Mouse (Mus musculus) frontal cortex, postnatal 25 days (tissue): ENCODE measurements around the gene Sprn.

Experiments
- DNase-seq, 2 experiments: peaks; one replicate each; pipeline ENCODE4 v3.0.0; 2022; ENCODE audit warnings: low spot score in 2 of 2

Gene Sprn

DNA sequence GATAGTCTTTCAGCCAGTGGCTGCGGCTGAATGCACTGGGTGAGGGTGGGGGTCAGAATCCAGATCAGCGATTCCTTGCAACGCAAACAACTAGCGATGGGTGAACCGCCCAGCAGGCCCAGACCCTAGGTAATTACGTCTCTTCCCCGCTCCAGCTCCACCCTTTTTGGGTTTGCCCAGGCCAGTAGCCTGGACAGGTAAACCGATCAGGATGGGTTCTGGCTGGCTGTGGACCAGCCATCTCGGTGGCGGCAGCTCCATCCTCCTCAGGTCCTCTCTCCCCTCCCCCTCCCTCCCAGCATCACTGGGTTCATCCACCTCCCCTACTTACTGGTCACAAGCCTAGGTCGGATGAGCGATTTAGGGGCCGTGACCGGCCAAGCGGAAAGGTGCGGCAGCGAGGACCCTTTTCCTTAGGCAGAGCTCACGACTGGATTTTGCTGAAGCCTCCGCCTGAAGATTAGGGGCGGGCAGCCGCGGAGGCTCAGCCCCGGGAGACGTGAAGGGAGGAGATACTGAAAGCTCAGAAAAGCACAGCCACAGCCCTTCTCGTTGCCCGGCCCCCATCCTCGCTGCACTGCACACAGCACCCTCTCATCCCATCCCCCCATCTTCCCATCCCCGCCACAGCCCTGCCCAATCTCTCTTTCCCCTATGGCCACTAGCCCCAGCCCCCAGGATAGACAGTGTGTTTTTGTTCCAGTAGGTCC is at the start of gene Sprn:
TSS of gene Sprn (minus strand) at position 660 of the 710 bp plus-strand sequence.
- peak; percentile 38 to 65 for DNase-seq

- no peak for DNase-seq
Measured at GRCm38 (mm10) chr7:140201090-140201489, 46.4 kb upstream of the Sprn start.

- DNase-seq: no peak
Measured at GRCm38 (mm10) chr7:140196002-140196401, 41.3 kb upstream of the Sprn start.

- no peak for DNase-seq
Measured at GRCm38 (mm10) chr7:140194031-140194430, 39.4 kb upstream of the Sprn start.

DNA sequence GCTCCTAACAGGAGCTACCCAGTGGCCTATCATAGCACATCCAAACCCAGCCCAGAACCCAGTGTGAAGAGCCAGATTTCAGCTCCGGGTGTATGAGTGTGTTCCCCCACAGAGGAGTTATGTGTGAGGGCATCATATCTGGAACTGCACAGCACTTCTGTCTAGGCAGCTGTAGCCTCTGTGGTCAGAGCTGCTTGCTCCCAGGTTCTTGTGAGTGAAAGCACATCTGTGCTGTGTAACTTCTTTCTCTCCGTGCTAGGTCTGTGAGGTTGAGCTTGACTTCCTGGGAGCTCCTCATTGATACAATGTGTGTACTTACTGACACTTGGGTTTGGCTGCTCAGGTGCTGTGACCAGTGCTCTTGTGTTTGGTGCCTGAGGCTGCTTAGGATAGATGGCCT is 38.2 kb upstream of the Sprn start:
- DNase-seq: no peak

GRCm38 (mm10) chr7:140192445-140192844 is 37.8 kb upstream of the Sprn start:
- no peak for DNase-seq

GRCm38 (mm10) chr7:140190435-140190834 is 35.8 kb upstream of the Sprn start:
- DNase-seq: no peak

DNA sequence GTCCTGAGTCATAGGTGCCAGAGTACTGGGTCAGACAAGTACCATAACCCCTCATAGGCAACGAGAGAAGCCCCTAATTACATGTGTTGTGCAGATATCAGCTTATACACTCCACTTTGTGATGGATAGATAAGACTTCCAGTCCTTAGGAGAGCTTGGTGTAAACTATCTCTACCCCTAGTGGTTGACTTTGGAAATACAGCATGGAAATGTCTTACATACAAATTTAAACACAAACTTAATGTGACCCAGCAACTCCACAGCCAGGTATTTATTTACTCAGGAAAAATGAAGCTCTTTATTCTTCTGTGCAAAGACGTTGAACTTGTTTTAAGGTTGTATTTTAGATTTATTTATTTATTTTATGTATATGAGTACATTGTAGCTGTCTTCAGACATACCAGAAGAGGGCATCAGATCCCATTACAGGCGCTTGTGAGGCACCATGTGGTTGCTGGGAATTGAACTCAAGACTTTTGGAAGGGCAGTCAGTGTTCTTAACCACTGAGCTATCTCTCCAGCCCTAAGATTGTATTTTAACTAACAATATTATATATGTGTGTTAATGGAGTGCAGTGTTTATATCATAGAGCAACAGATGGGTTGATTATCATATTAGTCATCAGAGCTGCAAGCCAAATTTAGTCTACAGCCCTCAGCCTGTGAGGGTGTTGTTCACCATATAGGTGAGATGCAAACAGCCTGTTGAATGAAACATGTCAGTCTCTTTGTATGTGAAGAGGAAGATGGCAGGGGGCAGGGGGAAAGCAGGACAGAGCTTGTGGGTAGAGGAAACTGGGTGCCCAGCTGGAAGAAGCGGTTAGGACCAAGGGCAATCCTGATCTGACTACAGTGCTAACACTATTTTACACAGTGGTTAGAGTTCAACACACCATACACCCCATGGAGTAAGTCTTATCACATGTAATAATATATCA is 34.0 kb upstream of the Sprn start:
- no peak for DNase-seq

DNA sequence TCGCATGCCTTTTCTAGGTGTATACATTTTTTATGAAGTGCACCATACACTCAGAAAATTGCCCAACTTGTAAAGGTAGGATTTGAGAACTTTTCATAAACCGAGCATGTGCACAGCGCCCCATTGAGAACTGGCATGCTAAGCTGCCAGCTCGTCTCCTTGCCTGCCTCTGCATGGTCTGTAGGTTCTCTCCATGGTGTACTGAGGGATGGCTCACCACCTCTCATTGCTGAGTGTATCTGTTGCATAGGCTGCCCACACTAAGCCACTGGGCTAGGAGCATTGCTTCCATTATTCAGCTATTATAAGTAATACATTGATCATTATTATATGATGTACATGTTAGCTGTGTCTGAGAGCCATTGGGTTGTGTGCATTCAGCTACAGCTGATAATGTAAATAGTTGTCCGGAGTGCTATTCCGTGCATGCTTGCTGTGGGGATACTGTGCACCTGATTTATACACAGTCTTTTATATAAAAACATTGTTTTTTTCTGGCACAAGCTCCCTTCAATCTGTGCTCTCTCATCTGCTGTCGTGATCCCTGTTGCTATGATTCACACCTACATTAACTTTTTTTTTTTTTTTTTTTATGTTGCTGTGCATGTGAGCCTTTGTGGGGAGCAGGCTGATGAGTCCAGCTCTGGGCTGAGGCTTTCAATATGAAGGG is 33.2 kb upstream of the Sprn start:
- no peak for DNase-seq

DNA sequence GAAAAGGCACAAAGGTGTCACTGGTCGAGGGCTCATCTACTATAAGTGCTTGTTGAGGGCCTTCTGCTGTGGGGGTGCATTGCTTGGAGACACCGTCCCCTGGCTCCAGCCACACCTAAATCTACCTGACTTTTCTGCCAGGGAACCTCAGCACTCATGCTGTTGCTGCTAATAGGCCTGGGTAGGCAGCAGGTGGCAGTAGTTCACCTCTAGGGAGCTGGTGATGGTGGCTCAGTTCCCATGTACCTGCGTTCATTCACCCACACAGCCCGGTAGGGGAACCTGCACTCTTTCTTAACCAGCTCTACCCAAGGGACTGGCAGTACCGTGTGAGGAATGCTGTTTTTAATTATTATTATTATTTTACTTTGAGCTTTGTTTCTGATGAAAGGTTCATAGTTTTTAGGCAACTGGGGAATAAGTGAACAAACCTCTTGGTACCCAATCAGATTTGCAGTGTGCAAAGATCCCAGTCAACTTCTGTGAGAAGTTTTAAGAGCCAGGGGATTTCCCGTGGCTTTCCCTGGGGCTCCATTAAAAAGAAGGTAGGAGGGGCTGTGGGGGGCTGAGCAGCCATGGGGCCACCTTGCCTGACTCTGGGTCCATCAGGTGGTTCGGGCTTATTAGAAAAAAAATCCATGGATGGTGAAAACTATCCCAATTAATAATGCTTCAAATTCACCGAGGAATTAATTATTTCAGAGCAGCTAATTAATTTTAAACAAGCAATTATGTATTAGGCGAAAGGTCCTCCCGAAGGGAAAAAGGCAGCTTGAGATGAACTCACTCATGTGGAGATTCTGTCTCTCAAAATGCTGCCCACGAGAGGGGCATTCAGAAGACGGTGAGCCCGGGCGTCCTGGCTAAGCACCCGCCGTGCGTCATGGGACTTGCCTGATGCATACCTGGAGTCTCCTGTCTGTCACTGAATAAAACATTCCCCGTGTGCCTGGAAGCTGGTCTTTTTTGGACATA is 32.3 kb upstream of the Sprn start:
- peak in 1 of 2 experiments; percentile 22 for DNase-seq

DNA sequence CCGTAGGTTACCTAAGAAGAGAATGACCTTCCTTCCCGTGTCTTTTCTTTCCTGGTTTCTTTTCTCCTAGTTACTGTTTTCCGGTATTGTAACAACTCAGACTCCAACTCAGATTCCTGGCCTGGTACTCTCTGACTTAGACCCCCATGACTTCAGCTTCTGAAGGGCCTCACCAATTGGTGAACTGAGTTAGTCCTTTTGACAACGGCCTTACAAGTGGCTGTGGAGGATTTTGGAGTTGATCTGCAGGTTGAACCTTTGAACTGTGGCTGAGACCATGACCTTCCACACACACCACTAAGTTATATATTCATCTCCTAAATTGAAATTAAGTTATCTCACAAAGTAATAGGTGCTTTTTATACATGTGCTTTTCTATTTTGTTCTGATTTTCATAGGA is 29.5 kb upstream of the Sprn start:
- DNase-seq: no peak

GRCm38 (mm10) chr7:140180692-140181091 is 26.0 kb upstream of the Sprn start:
- no peak for DNase-seq

DNA sequence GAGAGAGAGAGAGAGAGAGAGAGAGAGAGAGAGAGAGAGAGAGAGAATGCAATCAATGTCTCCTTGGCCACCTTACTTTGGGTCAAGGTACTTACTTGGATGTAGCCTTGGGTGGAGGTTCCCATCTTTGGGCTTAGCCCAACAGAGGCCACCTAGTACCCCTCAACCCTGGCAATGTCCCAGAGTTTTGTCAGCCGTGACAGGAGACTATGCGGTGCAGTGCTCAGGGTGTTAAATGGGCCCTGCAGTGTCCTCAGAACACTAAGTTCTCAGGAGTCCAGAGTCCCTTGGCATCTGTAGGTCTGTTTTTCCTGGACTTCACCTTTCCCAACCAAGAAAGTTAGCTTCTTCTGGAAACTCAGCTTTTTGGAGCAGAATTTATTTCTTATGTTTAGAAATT is 24.5 kb upstream of the Sprn start:
- no peak for DNase-seq

DNA sequence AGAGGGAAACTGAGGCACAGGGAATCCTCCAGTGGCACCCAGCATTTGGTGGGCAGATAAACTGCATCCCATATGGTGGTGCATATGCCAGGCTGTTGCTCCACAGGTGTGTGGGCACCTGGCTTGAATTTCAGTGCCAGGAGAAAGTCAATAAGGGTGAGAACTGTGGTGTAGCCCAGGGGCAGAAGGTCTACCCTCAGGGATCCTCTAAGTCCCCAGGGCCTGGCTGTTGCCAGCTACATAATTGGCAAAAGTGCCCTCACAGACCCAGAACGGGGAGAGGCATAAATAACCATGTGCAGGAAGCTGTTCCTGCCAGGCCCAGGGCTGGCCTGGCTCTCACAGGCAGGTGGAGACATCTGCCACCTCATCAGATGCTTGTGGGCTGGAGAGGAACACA is 18.3 kb upstream of the Sprn start, which contains the start of gene Olfr523:
TSS of gene Olfr523 (plus strand) at position 282 of the 400 bp plus-strand sequence.
- DNase-seq: no peak

DNA sequence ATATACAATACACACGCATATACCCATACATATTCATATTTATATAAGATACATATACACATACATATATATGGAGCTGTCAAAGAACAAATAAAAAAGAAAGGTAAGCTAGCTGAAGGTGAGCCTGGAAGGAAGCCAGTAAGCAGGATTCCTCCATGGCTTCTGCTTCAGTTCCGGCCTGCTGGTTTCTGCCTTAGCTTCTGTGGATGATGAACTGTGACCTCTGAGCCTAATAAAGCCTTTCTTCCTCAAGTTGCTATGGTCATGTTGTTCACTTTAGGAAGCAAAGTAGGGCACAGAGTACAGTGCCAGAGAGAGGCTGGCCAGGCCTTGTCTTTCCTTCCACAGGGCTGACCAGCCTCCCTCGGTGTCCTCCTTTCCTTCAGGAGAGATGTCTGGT is 16.2 kb upstream of the Sprn start:
- DNase-seq: no peak

DNA sequence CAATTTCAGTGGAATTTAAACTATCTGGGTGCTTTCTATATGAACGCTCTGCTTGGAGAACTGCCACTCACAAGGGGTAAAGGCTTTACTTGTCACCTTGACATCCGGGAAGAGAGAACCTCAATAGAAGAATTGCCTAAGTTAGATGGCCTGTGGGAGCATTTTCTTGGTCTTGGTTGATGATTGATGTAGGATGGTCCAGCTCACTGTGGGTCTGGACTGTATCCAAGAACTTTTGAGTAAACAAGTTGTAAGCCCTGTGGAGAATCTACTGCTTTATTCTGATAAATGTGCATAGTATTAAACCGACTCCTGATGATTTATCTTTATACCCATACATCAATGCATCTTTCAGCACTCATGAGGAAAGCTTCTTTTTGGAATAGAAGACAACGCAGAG is 14.7 kb upstream of the Sprn start:
- DNase-seq: no peak

- DNase-seq: no peak
Measured at GRCm38 (mm10) chr7:140167950-140168349, 13.3 kb upstream of the Sprn start.

- no peak for DNase-seq
Measured at GRCm38 (mm10) chr7:140164664-140165063, 10.0 kb upstream of the Sprn start, which contains the start of gene Olfr522. Gene Olfr522 (minus strand): TSS chr7:140164764.

GRCm38 (mm10) chr7:140160363-140160762 is 5.7 kb upstream of the Sprn start:
- no peak for DNase-seq

GRCm38 (mm10) chr7:140153829-140154217 is 854 bp downstream of the Sprn start:
- no peak for DNase-seq

DNA sequence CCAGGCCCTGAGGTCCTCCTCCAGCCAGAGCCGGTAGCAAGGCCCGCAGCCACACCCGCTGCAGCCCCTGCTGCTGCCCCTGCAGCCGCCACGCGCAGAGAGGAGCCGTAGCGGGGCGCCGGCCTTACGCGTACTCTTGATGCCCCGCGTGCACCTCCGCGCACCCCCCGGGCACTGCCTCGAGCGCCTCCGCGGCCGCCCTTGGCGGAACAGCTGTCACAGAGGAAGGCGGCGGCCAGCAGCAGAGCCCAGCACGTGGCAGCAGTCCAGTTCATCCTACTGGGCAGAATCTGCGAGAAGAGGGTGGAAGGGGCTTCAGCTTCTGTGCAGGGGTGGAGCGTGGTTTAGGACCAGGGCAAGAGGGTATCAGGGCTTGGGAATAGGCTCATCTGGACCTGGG is 1.3 kb downstream of the Sprn start:
- peak; percentile 37 to 42 for DNase-seq
